Mouse (Mus musculus): ENCODE results near the gene Olfr877. TPM values are rescaled to one million over a fixed set of nuclear protein-coding genes. Genes with fewer than 3 reads are reported as not detected.
A peak's percentile ranks its signal among the peaks of the same experiment; 100 is the strongest.

The Olfr877 gene
- not detected for total RNA-seq (2021)
- long read RNA-seq, experiment 1: 0 reads
- long read RNA-seq, experiment 2: 0 reads

GRCm38 (mm10) chr9:37853969-37854368 lies at the start of gene Olfr877:
TSS of gene Olfr877 (plus strand) at chr9:37854269.
- no peak for DNase-seq (ENCODE audit: low spot score in 2 of 2)

- DNase-seq (ENCODE audit: low spot score in 2 of 2): no peak
Observed at GRCm38 (mm10) chr9:37807235-37807634, 46.8 kb upstream of the Olfr877 start.

DNA sequence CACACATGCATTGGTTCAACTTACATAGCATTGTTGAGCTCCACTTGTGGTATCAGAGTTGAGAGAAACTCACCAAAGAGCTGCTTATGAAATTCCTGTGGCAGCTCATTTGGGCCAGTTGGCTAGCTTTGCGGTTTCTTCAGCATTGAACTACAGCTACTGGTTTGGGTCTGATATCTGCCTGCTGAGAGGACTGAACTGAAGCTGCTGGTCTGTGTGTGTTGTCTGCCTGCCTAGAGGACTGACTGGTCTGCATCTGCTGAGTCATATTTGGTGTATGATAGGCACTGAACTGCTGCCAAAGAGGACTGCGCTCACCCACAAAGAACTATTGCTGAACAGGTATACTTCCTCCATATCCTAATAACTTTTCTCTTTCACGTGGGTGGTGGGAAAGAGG lies 45.6 kb upstream of the Olfr877 start:
- no peak for DNase-seq (ENCODE audit: low spot score in 2 of 2)

GRCm38 (mm10) chr9:37808976-37809375 lies 45.1 kb upstream of the Olfr877 start:
- DNase-seq (ENCODE audit: low spot score in 2 of 2): no peak

GRCm38 (mm10) chr9:37814696-37815095 lies 39.4 kb upstream of the Olfr877 start:
- DNase-seq (ENCODE audit: low spot score in 2 of 2): no peak

GRCm38 (mm10) chr9:37829881-37830280 lies 24.2 kb upstream of the Olfr877 start:
- DNase-seq (ENCODE audit: low spot score in 2 of 2): no peak

DNA sequence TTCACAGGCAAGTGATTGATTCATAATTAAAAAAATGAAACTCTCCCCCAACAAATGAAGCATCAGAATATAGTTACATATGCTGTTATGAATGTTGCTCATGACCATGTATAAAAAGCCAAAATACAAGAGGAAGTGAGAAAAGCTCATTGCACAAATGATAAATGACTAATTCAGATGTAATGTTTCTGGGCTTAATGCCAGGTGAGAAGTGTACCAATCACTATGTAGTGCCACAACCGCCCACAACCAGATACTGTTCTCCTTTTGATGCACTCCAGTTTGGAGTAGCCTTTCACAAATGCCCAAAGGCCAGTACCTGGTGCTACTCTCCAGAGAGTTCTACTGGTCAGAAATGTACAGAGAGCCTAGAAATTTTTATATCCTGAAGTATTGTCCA lies 20.7 kb upstream of the Olfr877 start:
- no peak for DNase-seq (ENCODE audit: low spot score in 2 of 2)

GRCm38 (mm10) chr9:37849267-37849666 lies 4.8 kb upstream of the Olfr877 start:
- DNase-seq (ENCODE audit: low spot score in 2 of 2): no peak

- peak in 1 of 2 experiments; percentile 29 for DNase-seq (ENCODE audit: low spot score in 2 of 2)
Observed at GRCm38 (mm10) chr9:37863325-37863724, 9.3 kb downstream of the Olfr877 start.

DNA sequence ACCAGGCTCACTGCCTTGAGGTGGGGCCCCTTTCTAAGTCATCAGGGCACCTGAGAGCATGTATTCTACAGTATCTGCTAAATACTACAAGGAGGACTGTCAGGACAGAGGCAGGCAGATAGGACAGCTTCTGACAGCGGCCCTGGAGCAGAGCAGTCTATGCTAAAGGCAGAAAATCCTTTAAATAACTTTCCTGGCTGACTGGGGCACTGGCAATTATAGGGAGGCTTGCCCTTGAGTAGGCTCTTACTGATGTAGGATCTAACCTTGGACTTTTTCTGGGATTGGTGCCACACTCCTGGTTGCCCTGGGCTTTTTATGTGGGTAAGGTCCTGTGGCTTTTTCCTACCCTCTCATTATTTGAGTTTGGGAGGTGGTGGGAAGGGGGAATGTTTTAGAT lies 16.2 kb downstream of the Olfr877 start:
- DNase-seq (ENCODE audit: low spot score in 2 of 2): no peak

DNA sequence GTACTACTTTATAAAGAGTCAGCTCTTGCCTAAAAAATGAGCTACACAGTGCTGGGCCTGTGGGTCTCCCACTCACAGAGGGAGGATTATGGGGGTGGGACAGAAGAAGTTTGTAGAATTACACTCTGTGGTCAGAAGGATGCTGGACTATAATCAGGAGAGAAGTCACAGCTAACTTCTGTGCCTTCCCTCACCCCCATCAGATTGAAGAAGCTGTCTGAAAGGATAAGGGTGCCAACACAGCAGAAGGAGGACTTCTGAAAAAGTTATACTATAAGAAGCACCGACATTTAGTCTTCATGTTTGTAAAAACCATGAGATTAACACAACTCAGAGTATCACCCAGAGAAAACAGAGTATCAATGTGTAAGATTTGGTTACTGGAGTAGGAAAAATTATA lies 17.0 kb downstream of the Olfr877 start:
- DNase-seq (ENCODE audit: low spot score in 2 of 2): peak in 1 of 2 experiments; percentile 22

GRCm38 (mm10) chr9:37871536-37871935 lies 17.5 kb downstream of the Olfr877 start:
- no peak for DNase-seq (ENCODE audit: low spot score in 2 of 2)

DNA sequence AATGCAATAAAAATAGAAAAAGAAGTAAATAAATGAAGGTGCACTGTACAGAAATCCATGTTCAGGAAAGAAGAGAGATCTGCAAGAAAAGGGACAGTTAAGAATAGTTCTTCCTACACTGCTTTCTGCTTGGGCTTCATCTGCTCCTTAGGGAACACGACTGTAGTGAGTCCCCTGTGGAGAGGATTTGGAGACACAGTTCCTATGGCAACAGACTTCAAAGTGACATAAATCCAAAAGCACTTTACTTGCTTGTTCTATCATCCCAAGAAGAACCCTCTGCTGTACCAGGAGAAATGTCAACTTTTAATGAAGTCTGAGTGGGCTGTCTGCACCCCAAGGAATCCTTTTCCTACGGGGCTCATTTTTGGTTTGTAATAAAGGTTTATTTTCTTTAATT lies 36.9 kb downstream of the Olfr877 start:
- no peak for DNase-seq (ENCODE audit: low spot score in 2 of 2)

GRCm38 (mm10) chr9:37896661-37897060 lies 42.6 kb downstream of the Olfr877 start, which contains the start of gene Olfr145:
TSS of gene Olfr145 (plus strand) at chr9:37896724.
- no peak for DNase-seq (ENCODE audit: low spot score in 2 of 2)

- DNase-seq (ENCODE audit: low spot score in 2 of 2): peak; percentile 11 to 22
Observed at GRCm38 (mm10) chr9:37905555-37905954, 51.5 kb downstream of the Olfr877 start.

Other genes starting within 250 kb of the Olfr877 start
- gene Spa17, start 240.5 kb upstream of the Olfr877 start, total RNA-seq (2021): 1 to 10 TPM; 1.7 to 1.8 TPM
- gene Tbrg1, start 197.0 kb upstream of the Olfr877 start, total RNA-seq (2021): 10 to 100 TPM; 47.5 to 58.0 TPM
- not detected for gene Panx3, start 185.0 kb upstream of the Olfr877 start, total RNA-seq (2021)
- gene Olfr160, start 138.0 kb upstream of the Olfr877 start, total RNA-seq (2021): not detected
- not detected for gene Olfr874, start 109.2 kb upstream of the Olfr877 start, total RNA-seq (2021)
- gene Olfr875, start 82.4 kb upstream of the Olfr877 start, total RNA-seq (2021): not detected
- not detected for gene Olfr876, start 51.2 kb upstream of the Olfr877 start, total RNA-seq (2021)
- not detected for gene Olfr145, start 42.5 kb downstream of the Olfr877 start, total RNA-seq (2021)
- gene Olfr878, start 63.6 kb downstream of the Olfr877 start, total RNA-seq (2021): under 1 TPM in 1 of 2 experiments, not detected in 1; 0.09 TPM
- not detected for gene Olfr881, start 137.6 kb downstream of the Olfr877 start, total RNA-seq (2021)
- gene Olfr883, start 171.5 kb downstream of the Olfr877 start, total RNA-seq (2021): not detected
- not detected for gene Olfr884, start 192.3 kb downstream of the Olfr877 start, total RNA-seq (2021)
- gene Olfr885, start 207.1 kb downstream of the Olfr877 start, total RNA-seq (2021): not detected
- not detected for gene Olfr887, start 229.8 kb downstream of the Olfr877 start, total RNA-seq (2021)